Mouse (Mus musculus) liver, embryonic 14.5 days (tissue): ENCODE measurements at regions not wholly inside any gene's neighbourhood (a gene's known extent, or its start where the extent isn't known, plus 50 kb on each side); places are given as distances from the start of the nearest gene placed in this dataset.

Experiments
- ATAC-seq: fragments of 200-750 bp; cut with Nextera tagmentation; 2 replicates; pipeline ENCODE4 v1.8.0; 2017; ENCODE audit warnings: moderate number of reproducible peaks, mild to moderate bottlenecking, moderate library complexity; ENCODE audit not compliant: insufficient read depth
- DNase-seq, 3 experiments: peaks; one replicate each; pipeline ENCODE4 v3.0.0-alpha.2; 2012 to 2013; ENCODE audit warnings: low read depth in 3 of 3, low spot score in 3 of 3
- H3K27ac ChIP-seq: fragments of 300-500 bp; sonication (generic); 2 replicates; pipeline ENCODE4 v1.5.1; 2014; ENCODE audit warnings: moderate library complexity, mild to moderate bottlenecking, control low read depth, inconsistent platforms
- H3K27me3 ChIP-seq: fragments of 300-500 bp; sonication (generic); 2 replicates; pipeline ENCODE4 v1.6.1; 2014; ENCODE audit warnings: mild to moderate bottlenecking, low read length, moderate library complexity; ENCODE audit not compliant: control insufficient read depth, insufficient read depth
- H3K36me3 ChIP-seq: fragments of 300-500 bp; sonication (generic); replicated peaks from 2 replicates; pipeline ENCODE4 v1.6.1; 2014; ENCODE audit warnings: low read depth; ENCODE audit not compliant: control insufficient read depth, insufficient read depth
- H3K4me1 ChIP-seq, 2 experiments: fragments of 200-500 bp in 1 of 2; fragments of 300-500 bp in 1 of 2; sonication (generic) in 1 of 2; replicated peaks; 2 replicates each; pipeline ENCODE4 v1.6.1; 2012 to 2014; ENCODE audit warnings: antibody characterized with exemption in 1 of 2, inconsistent platforms in 1 of 2, low read length in 1 of 2; ENCODE audit not compliant: control insufficient read depth in 2 of 2, insufficient read depth in 2 of 2
- H3K4me2 ChIP-seq: fragments of 300-500 bp; sonication (generic); 2 replicates; pipeline ENCODE4 v1.6.1; 2014; ENCODE audit warnings: low read depth, mild to moderate bottlenecking, control low read depth, moderate library complexity
- H3K4me3 ChIP-seq, 2 experiments: fragments of 200-500 bp in 1 of 2; fragments of 300-500 bp in 1 of 2; sonication (generic) in 1 of 2; 2 replicates each; pipeline ENCODE4 v1.5.1; 2012 to 2014; ENCODE audit warnings: low read depth in 2 of 2, low read length in 2 of 2, mild to moderate bottlenecking in 2 of 2, control low read depth in 1 of 2, inconsistent platforms in 1 of 2, moderate library complexity in 1 of 2; ENCODE audit not compliant: insufficient read depth in 1 of 2
- H3K9ac ChIP-seq: fragments of 300-500 bp; sonication (generic); replicated peaks from 2 replicates; pipeline ENCODE4 v1.6.1; 2014; ENCODE audit warnings: mild to moderate bottlenecking, control low read depth, moderate library complexity
- H3K9me3 ChIP-seq: fragments of 300-500 bp; sonication (generic); 2 replicates; pipeline ENCODE4 v1.6.1; 2016; ENCODE audit warnings: low read length, mixed read lengths; ENCODE audit not compliant: control insufficient read depth
- CTCF ChIP-seq: IDR thresholded peaks from 2 replicates; pipeline ENCODE4 v1.5.1; 2016; ENCODE audit warnings: antibody characterized with exemption, low read depth, control low read depth
- EP300 ChIP-seq: IDR thresholded peaks from 2 replicates; pipeline ENCODE4 v1.6.1; 2016; ENCODE audit warnings: antibody characterized with exemption, low read depth
- WGBS: fragments of 180-500 bp; shearing (Covaris S2); extraction: QIAGEN DNeasy Blood & Tissue Kit; methylation state at CpG from one replicate; pipeline ENCODE4 v1.1.7; 2014; ENCODE audit not compliant: insufficient replicate concordance; 5-methylcytosine and 5-hydroxymethylcytosine counted together

GRCm38 (mm10) chr7:83036397-83036796 lies 169.3 kb downstream of the Mex3b start:
- no peak for TF ChIP-seq CTCF
- no peak for TF ChIP-seq EP300
- DNase-seq (no peak), ATAC-seq (no peak)
- Histone ChIP-seq H3K27me3 (no peaks in the 10 kb centered on the region), H3K27ac (no peak overlapping the region), H3K9ac (no peak overlapping the region), H3K9me3 (no peaks in the 10 kb centered on the region), H3K4me3 (no peak overlapping the region), H3K4me1 (no peaks in the 10 kb centered on the region), H3K36me3 (no peaks in the 10 kb centered on the region), H3K4me2 (no peak overlapping the region)
- 58% methylated on average over 2 of the region's 2 CpGs for WGBS

- H3K4me3 ChIP-seq, result no peak overlapping the region
- DNase-seq, result no peak
- no peaks in the 10 kb centered on the region for H3K4me1 ChIP-seq
- 23% methylated on average over 2 of the region's 2 CpGs for WGBS
- H3K27me3 ChIP-seq, result no peaks in the 10 kb centered on the region
- H3K27ac ChIP-seq, result no peak overlapping the region
- TF ChIP-seq CTCF (no peak), EP300 (no peak)
- H3K4me2 ChIP-seq, result no peak overlapping the region
- H3K36me3 ChIP-seq, result no peaks in the 10 kb centered on the region
- no peak for ATAC-seq
- no peak overlapping the region for H3K9ac ChIP-seq
- no peaks in the 10 kb centered on the region for H3K9me3 ChIP-seq
Measured at GRCm38 (mm10) chr7:83037100-83037499, 170.0 kb downstream of the Mex3b start.

GRCm38 (mm10) chr7:83037714-83038113 lies 170.6 kb downstream of the Mex3b start:
- no peaks in the 10 kb centered on the region for H3K27me3 ChIP-seq
- no peak for DNase-seq
- no peaks in the 10 kb centered on the region for H3K4me1 ChIP-seq
- H3K9ac ChIP-seq, result no peak overlapping the region
- WGBS, result 49% methylated on average over 2 of the region's 2 CpGs
- H3K36me3 ChIP-seq, result no peaks in the 10 kb centered on the region
- H3K4me3 ChIP-seq, result no peak overlapping the region
- TF ChIP-seq EP300, result no peak
- no peak for TF ChIP-seq CTCF
- no peak overlapping the region for H3K4me2 ChIP-seq
- no peaks in the 10 kb centered on the region for H3K9me3 ChIP-seq
- ATAC-seq, result no peak
- no peak overlapping the region for H3K27ac ChIP-seq

GRCm38 (mm10) chr7:83043746-83044145 lies 176.6 kb downstream of the Mex3b start:
- no peak for ATAC-seq
- no peak overlapping the region for H3K27ac ChIP-seq
- TF ChIP-seq CTCF (no peak), EP300 (no peak)
- no peak overlapping the region for H3K4me3 ChIP-seq
- no peaks in the 10 kb centered on the region for H3K27me3 ChIP-seq
- H3K4me2 ChIP-seq, result no peak overlapping the region
- H3K4me1 ChIP-seq, result no peaks in the 10 kb centered on the region
- 53% methylated on average over 3 of the region's 3 CpGs for WGBS
- H3K36me3 ChIP-seq, result no peaks in the 10 kb centered on the region
- H3K9ac ChIP-seq, result no peak overlapping the region
- no peaks in the 10 kb centered on the region for H3K9me3 ChIP-seq
- no peak for DNase-seq

- Histone ChIP-seq H3K27ac (no peak overlapping the region), H3K9me3 (no peaks in the 10 kb centered on the region), H3K4me1 (no peaks in the 10 kb centered on the region), H3K27me3 (no peaks in the 10 kb centered on the region), H3K4me2 (no peak overlapping the region), H3K9ac (no peak overlapping the region), H3K36me3 (no peaks in the 10 kb centered on the region), H3K4me3 (no peak overlapping the region)
- TF ChIP-seq EP300, result no peak
- no peak for TF ChIP-seq CTCF
- DNase-seq (no peak), ATAC-seq (no peak)
- 61% methylated on average over 3 of the region's 3 CpGs for WGBS
Measured at GRCm38 (mm10) chr7:83045266-83045665, 178.1 kb downstream of the Mex3b start.

- H3K4me3 ChIP-seq, result no peak overlapping the region
- no peak for ATAC-seq
- WGBS, result 40% methylated on average over 3 of the region's 3 CpGs
Measured at GRCm38 (mm10) chr7:83050011-83050410, 182.9 kb downstream of the Mex3b start.

More at GRCm38 (mm10) chr7:83050011-83050410, 182.9 kb downstream of the Mex3b start:
- Histone ChIP-seq H3K9ac (no peak overlapping the region), H3K4me1 (no peaks in the 10 kb centered on the region), H3K9me3 (no peaks in the 10 kb centered on the region), H3K4me2 (no peak overlapping the region), H3K27me3 (no peaks in the 10 kb centered on the region), H3K36me3 (no peaks in the 10 kb centered on the region), H3K27ac (no peak overlapping the region)
- no peak for DNase-seq
- TF ChIP-seq EP300, result no peak
- no peak for TF ChIP-seq CTCF
